Mouse (Mus musculus): Measurements from ENCODE around the gene Cd47.

GRCm38 (mm10) chr16:49854931-49855835 lies 54.9 kb downstream of the Cd47 start:
- TF ChIP-seq CTCF (IDR thresholded peaks at IDR 0.05; ENCODE audit: borderline replicate concordance, control insufficient read depth, extremely low read depth, insufficient read depth, low read length, poor library complexity) (no peak), POLR2A (IDR thresholded peaks at IDR 0.05; ENCODE audit: control insufficient read depth, extremely low read depth, insufficient read depth, low read length, poor library complexity) (peak; percentile 95)

Data from thymus, adult 2 months (tissue).